ENCODE assay signal across 18 mouse cellular contexts in the genomic region with DNA sequence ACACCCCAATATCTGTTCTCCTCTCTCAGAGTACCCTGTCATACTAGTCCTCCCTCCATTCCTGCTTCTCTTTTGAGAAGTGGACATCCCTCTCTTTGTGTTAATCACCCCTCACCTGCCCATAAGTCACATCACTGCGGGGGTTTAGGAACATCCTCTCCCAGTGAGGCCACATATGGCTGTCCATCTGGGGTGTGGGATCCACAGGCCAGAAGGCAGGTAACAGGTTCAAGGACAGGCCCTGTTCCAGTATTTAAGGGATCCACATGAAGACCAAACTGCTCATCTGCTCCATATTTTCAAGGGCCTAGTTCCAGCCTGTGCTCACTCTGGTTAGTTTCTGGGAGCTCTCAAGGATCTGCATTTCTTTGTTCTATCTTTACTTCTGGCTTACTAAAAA.
A peak's percentile ranks its signal among the peaks of the same experiment; 100 is the strongest.
DNase-seq lines count a peak whose midpoint lies in the region; ATAC-seq and TF ChIP-seq lines count a peak whose summit lies in the region.
"Had no signal": no experiment of that assay in that cellular context is flagged by ENCODE, and none has a peak within 500 bp of the region (broad histone marks: within the 10 kb centered on the region; RNA-seq: fewer than 3 reads in every experiment).

No protein-coding gene starts in this region.

- H3K27me3 ChIP-seq in cerebellum, adult 2 months (ENCODE audit: control insufficient read depth, insufficient read depth, low read length): no peaks in the 10 kb centered on the region
- H3K27me3 ChIP-seq in hindbrain, embryonic 10.5 days (ENCODE audit: insufficient read depth, poor library complexity, severe bottlenecking): no peaks in the 10 kb centered on the region
- H3K27me3 ChIP-seq: embryonic facial prominence, embryonic 13.5 days; forebrain, embryonic 12.5 days; heart, embryonic 15.5 days; intestine, embryonic 15.5 days had no signal

- H3K36me3 ChIP-seq in hindbrain, embryonic 10.5 days: no peaks in the 10 kb centered on the region
- H3K36me3 ChIP-seq: embryonic facial prominence, embryonic 13.5 days; forebrain, embryonic 12.5 days; heart, embryonic 15.5 days; intestine, embryonic 15.5 days had no signal

- 25% methylated on average over 1 of the region's 1 CpGs for WGBS in cerebellum, adult 2 months
- WGBS in hindbrain, embryonic 10.5 days: 89% methylated on average over 1 of the region's 1 CpGs

- no peak for TF ChIP-seq CTCF in cerebellum, adult 2 months (IDR thresholded peaks at IDR 0.05; ENCODE audit: borderline replicate concordance, insufficient read depth, low read depth, low read length)

- no peaks in the 10 kb centered on the region for H3K4me1 ChIP-seq in cerebellum, adult 2 months (ENCODE audit: control insufficient read depth, insufficient read depth, low read length)
- H3K4me1 ChIP-seq in hindbrain, embryonic 10.5 days (replicated peaks): no peaks in the 10 kb centered on the region
- H3K4me1 ChIP-seq: embryonic facial prominence, embryonic 13.5 days; forebrain, embryonic 12.5 days; heart, embryonic 15.5 days; intestine, embryonic 15.5 days had no signal

- TF ChIP-seq POLR2A in cerebellum, adult 2 months (IDR thresholded peaks at IDR 0.05; ENCODE audit: borderline replicate concordance, insufficient read depth, low read length): no peak

- no peak for ATAC-seq in CD4-positive, CD25-positive, alpha-beta regulatory T cell, adult 4 months
- ATAC-seq: forebrain, embryonic 16.5 days; intestine, embryonic 15.5 days had no signal

- DNase-seq in cerebellum, adult 11 months: peak; percentile 31
- DNase-seq in cerebellum, adult 2 months: peak; percentile 52 to 61
- peak; percentile 21 to 39 for DNase-seq in cerebellum, postnatal 10 days
- DNase-seq in hindbrain, embryonic 10.5 days (ENCODE audit: low spot score): no peak
- DNase-seq in spleen, postnatal 10 days (ENCODE audit: low spot score in 2 of 2): no peak
- DNase-seq: adrenal gland, adult 2 months; adrenal gland, postnatal 36 days; gastrocnemius, postnatal 10 days; heart, adult 2 months; heart, postnatal 14 days; kidney, adult 2 months had no signal

- no peak overlapping the region for H3K4me3 ChIP-seq in cerebellum, adult 2 months (replicated peaks; ENCODE audit: insufficient read depth, low read depth, low read length)
- no peak overlapping the region for H3K4me3 ChIP-seq in hindbrain, embryonic 10.5 days
- H3K4me3 ChIP-seq: embryonic facial prominence, embryonic 13.5 days; forebrain, embryonic 12.5 days; heart, adult 2 months; heart, embryonic 15.5 days; intestine, embryonic 15.5 days had no signal

- no peak overlapping the region for H3K27ac ChIP-seq in cerebellum, adult 2 months (ENCODE audit: insufficient read depth, low read length)
- H3K27ac ChIP-seq in hindbrain, embryonic 10.5 days: no peak overlapping the region
- H3K27ac ChIP-seq: embryonic facial prominence, embryonic 13.5 days; forebrain, embryonic 12.5 days; heart, adult 2 months; heart, embryonic 15.5 days; hindbrain, embryonic 14.5 days; intestine, embryonic 15.5 days had no signal

- H3K9me3 ChIP-seq in hindbrain, embryonic 10.5 days: no peaks in the 10 kb centered on the region
- H3K9me3 ChIP-seq: embryonic facial prominence, embryonic 13.5 days; forebrain, embryonic 12.5 days; heart, embryonic 15.5 days; intestine, embryonic 15.5 days had no signal

Comparison
In these comparisons a context has a peak if more than half of its experiments do, and no peak if none do; other contexts are left out.
1. DNase-seq: peak in cerebellum, adult 11 months (single experiment), cerebellum, adult 2 months (2 of 2) and cerebellum, postnatal 10 days (2 of 2); none in hindbrain, embryonic 10.5 days (single experiment) and spleen, postnatal 10 days (0 of 2).